8 mouse cellular contexts compared by ENCODE assay signal in the genomic region with DNA sequence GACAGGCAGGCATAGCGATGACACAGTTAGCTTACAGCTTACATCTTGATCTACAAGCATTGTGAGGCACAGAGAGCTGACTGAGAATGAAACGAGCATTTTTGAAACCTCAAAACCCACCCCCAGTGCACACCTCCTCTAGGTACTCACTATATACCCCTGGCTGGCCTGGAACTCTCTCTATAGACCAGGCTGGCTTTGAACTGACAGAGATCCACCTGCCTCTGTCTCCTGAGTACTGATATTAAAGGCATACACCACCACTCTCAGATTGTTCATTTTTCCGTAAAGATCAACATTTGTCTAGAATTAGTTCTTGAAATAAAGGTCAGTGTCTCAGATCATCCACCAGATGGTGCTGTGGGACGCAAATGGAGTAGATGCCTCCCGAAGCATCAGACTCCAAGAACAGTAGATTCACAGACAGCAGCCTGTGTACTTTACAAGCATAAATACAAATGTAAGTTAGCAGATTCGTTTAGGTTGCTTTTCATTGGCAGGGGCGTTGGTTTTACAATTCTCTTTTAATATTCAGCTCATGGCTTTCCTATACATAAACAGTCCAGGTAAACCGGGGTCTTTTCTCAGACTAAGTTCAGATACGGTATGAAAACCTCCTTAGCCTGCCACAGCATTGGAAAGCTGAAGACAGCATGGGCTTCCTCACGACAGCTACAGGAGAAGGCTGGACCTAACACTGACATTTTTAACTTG. TPM values are rescaled to one million over a fixed set of nuclear protein-coding genes. Genes with fewer than 3 reads are reported as not detected.
DNase-seq lines count a peak whose midpoint lies in the region; ATAC-seq lines count a peak whose summit lies in the region.

No protein-coding gene starts in this region.

- intact Hi-C loops in heart, postnatal 14 days (cut with DNase I): loop anchor here (1.0 to 10.0 kb wide), 4 partner anchors 71 to 861 kb away; a partner anchor contains a TSS

- DNase-seq in MEL-GATA-1-ER (ENCODE audit: extremely low read depth, low read depth): peak; percentile 39
- DNase-seq in c-Kit-negative CD71-positive TER-119-positive erythroid progenitor cells, embryonic 14.5 days (ENCODE audit: low read depth, low spot score): peak; percentile 55
- DNase-seq in heart, postnatal 14 days: peak; percentile 69 to 81
- DNase-seq in kidney, postnatal 4 days: peak; percentile 73 to 78
- DNase-seq in ovary, postnatal 36 days (ENCODE audit: low spot score): peak; percentile 51
- DNase-seq in thymus, postnatal 4 days: peak; percentile 81

- no peak overlapping the region for H3K27ac ChIP-seq in lung, embryonic 15.5 days

- H3K9me3 ChIP-seq in erythroblast, embryonic 14.5 days (ENCODE audit: control insufficient read depth, low read length): peaks cover 4% of the 10 kb centered on the region; the same call in 1 of the 2 replicates
- no peaks in the 10 kb centered on the region for H3K9me3 ChIP-seq in lung, embryonic 15.5 days

- no peaks in the 10 kb centered on the region for H3K36me3 ChIP-seq in erythroblast, embryonic 14.5 days (ENCODE audit: control insufficient read depth)
- no peaks in the 10 kb centered on the region for H3K36me3 ChIP-seq in lung, embryonic 15.5 days

- H3K4me3 ChIP-seq in erythroblast, embryonic 14.5 days (replicated peaks): peak overlapping the region; percentile 40
- peak overlapping the region; percentile 33 for H3K4me3 ChIP-seq in lung, embryonic 15.5 days

- WGBS in lung, embryonic 15.5 days: 13% methylated on average over 10 of the region's 10 CpGs

- H3K27me3 ChIP-seq in erythroblast, embryonic 14.5 days (ENCODE audit: control insufficient read depth): no peaks in the 10 kb centered on the region
- H3K27me3 ChIP-seq in lung, embryonic 15.5 days: no peaks in the 10 kb centered on the region

- ATAC-seq in lung, embryonic 15.5 days (ENCODE audit: borderline replicate concordance, extremely low read depth, low FRiP score, low TSS enrichment): peak; percentile 74; the same call in 1 of the 2 replicates

- 0 out of 2 replicates have a peak overlapping the region, but pooled peaks have one; percentile 25 for H3K9ac ChIP-seq in lung, embryonic 15.5 days

- peaks cover 38% of the 10 kb centered on the region for H3K4me1 ChIP-seq in erythroblast, embryonic 14.5 days (ENCODE audit: control insufficient read depth)
- peaks cover 9% of the 10 kb centered on the region; the same call in 1 of the 2 replicates for H3K4me1 ChIP-seq in lung, embryonic 15.5 days

- peak overlapping the region; percentile 64 for H3K4me2 ChIP-seq in lung, embryonic 15.5 days

RNA-seq across cellular contexts. Expression of a gene that starts 12.9 kb away (rescaled TPM):
- 4.5 TPM in 2 replicates for polyA plus RNA-seq in erythroblast, embryonic 14.5 days (2012)
- total RNA-seq in heart, postnatal 14 days (2021): 10 to 100 TPM; 57.6 to 59.5 TPM
- 117 and 126 TPM in 2 replicates for polyA plus RNA-seq in lung, embryonic 15.5 days (2015; fragmentation: Nextera tagmentation; extraction: Ambion mirVana)

RNA-seq across cellular contexts. Expression of a gene that starts 35.1 kb away (rescaled TPM):
- 0.24 and 0.27 TPM in 2 replicates for polyA plus RNA-seq in erythroblast, embryonic 14.5 days (2012)
- 1 to 10 TPM; 2.1 TPM for total RNA-seq in heart, postnatal 14 days (2021)
- polyA plus RNA-seq in lung, embryonic 15.5 days (2015; fragmentation: Nextera tagmentation; extraction: Ambion mirVana): 7.4 and 8.1 TPM in 2 replicates

Comparison
In these comparisons a context has a peak if more than half of its experiments do, and no peak if none do; other contexts are left out.
1. RNA of a gene that starts 12.9 kb away (polyA plus RNA-seq): 117 to 126 TPM in lung, embryonic 15.5 days; 4.5 TPM in erythroblast, embryonic 14.5 days; every median in the first group is over 10 times any median in the second.
2. Peak in every context shown above with its lines, with median percentiles within 50 percentile points of each other: DNase-seq.